Mouse (Mus musculus): Measurements from ENCODE around the gene Hipk3. TPM values are rescaled to one million over a fixed set of nuclear protein-coding genes. Genes with fewer than 3 reads are reported as not detected.

Hipk3 gene
- total RNA-seq, 1 experiment, result 11.1 TPM

DNA sequence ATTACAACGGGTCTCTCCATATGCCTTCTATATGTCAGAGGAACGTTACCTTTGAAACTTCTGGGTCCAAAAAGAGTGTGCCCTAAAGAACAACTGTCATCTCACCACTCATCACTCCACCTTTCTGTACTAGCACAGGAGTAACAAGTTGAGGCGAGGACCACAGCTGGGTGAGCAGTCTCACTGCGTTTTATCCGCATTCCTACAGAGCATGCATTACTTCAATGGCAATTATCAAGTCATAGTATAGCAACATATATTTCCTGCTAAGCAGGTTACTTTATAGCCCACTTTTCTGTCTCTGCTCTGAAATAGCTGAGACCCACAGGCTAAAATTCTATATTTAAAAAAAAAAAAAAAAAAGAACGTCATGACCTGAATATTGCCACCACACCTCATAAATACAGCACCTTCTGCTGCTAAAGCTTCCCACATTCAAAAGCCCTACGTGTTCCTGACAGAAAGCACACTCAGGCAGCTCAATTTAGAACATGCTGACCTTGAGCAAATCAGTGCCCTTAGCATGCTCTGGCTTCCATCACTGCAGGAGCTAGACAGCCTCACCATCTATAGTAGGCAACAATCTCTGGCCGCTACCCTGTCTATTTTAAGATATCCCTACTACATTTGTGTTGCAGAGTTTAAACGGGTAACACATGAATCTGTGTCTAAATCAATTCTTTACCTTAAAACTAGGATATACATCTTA is 27.2 kb downstream of the Hipk3 start:
- DNase-seq (ENCODE audit: low read depth, low spot score), result no peak
- in situ Hi-C loops (cut with MboI; ENCODE audit: low sequenced_read_pairs in 2 of 2, unreplicated experiment in 2 of 2), result no loop called here
- H3K36me3 ChIP-seq (ENCODE audit: control insufficient read depth, insufficient read depth, low read length, poor library complexity, severe bottlenecking), result no peaks in the 10 kb centered on the region
- H3K27ac ChIP-seq (ENCODE audit: insufficient read depth, low read depth, low read length, poor library complexity, severe bottlenecking), result no peak overlapping the region
- H3K4me3 ChIP-seq (ENCODE audit: insufficient read depth in 1 of 2, low read depth in 1 of 2, low read length in 2 of 2, poor library complexity in 1 of 2, severe bottlenecking in 1 of 2), result no peak overlapping the region
- no peaks in the 10 kb centered on the region for H3K4me1 ChIP-seq (ENCODE audit: control insufficient read depth in 2 of 2, insufficient read depth in 2 of 2, low read length in 2 of 2, poor library complexity in 1 of 2)
- no peak for TF ChIP-seq HCFC1 (IDR thresholded peaks at IDR 0.05; ENCODE audit: borderline replicate concordance, insufficient read depth, low read length)
- H3K9me3 ChIP-seq (ENCODE audit: control insufficient read depth, insufficient read depth, low read depth, low read length), result no peaks in the 10 kb centered on the region
- H3K9ac ChIP-seq (ENCODE audit: insufficient read depth, low read depth, low read length, poor library complexity, severe bottlenecking), result no peak overlapping the region

DNA sequence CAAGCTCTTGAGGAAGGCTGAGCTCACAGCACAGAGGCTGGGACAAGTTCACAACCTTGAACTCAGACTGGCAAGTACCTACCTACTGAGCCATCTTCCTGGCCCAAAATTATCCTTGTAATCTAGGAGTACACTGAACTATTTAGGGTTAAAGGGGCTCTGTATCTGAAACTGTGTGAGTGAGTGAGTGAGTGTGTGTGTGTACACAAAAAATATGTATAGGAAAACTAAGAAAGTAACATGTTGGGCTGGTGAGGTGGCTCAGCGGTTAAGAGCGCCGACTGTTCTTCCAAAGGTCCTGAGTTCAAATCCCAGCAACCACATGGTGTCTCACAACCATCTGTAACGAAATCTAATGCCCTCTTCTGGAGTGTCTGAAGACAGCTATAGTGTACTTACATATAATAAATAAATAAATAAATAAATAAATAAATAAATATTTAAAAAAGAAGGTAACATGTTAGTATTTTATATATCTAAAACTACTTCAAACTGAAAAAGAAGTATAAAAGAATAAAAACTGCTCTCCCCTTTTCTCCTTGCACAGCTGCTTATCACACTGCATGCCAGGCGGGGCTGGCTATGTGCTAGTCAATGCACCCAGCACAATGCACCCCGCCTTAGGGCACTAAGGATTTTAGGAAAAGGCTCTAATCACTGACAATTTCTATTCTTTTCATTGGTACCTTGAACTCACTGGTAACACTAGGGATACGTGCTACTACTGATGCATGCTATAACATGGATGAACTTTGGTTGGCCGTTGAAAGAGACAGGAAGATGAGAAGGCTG is 28.4 kb downstream of the Hipk3 start:
- Histone ChIP-seq H3K4me1 (ENCODE audit: control insufficient read depth in 2 of 2, insufficient read depth in 2 of 2, low read length in 2 of 2, poor library complexity in 1 of 2) (no peaks in the 10 kb centered on the region), H3K27ac (ENCODE audit: insufficient read depth, low read depth, low read length, poor library complexity, severe bottlenecking) (no peak overlapping the region), H3K36me3 (ENCODE audit: control insufficient read depth, insufficient read depth, low read length, poor library complexity, severe bottlenecking) (no peaks in the 10 kb centered on the region), H3K4me3 (ENCODE audit: insufficient read depth in 1 of 2, low read depth in 1 of 2, low read length in 2 of 2, poor library complexity in 1 of 2, severe bottlenecking in 1 of 2) (no peak overlapping the region), H3K9me3 (ENCODE audit: control insufficient read depth, insufficient read depth, low read depth, low read length) (no peaks in the 10 kb centered on the region), H3K9ac (ENCODE audit: insufficient read depth, low read depth, low read length, poor library complexity, severe bottlenecking) (no peak overlapping the region)
- no peak for DNase-seq (ENCODE audit: low read depth, low spot score)
- TF ChIP-seq ZNF384 (IDR thresholded peaks at IDR 0.05; ENCODE audit: low read depth, low read length) (no peak), CHD2 (IDR thresholded peaks at IDR 0.05; ENCODE audit: low read depth, low read length) (no peak), MAFK (IDR thresholded peaks at IDR 0.05; ENCODE audit: insufficient read depth, low read depth, low read length) (no peak), HCFC1 (IDR thresholded peaks at IDR 0.05; ENCODE audit: borderline replicate concordance, insufficient read depth, low read length) (no peak), ZC3H11A (IDR thresholded peaks at IDR 0.05; ENCODE audit: borderline replicate concordance, low read depth, low read length) (no peak)
- in situ Hi-C loops (cut with MboI; ENCODE audit: low sequenced_read_pairs in 2 of 2, unreplicated experiment in 2 of 2), result no loop called here

DNA sequence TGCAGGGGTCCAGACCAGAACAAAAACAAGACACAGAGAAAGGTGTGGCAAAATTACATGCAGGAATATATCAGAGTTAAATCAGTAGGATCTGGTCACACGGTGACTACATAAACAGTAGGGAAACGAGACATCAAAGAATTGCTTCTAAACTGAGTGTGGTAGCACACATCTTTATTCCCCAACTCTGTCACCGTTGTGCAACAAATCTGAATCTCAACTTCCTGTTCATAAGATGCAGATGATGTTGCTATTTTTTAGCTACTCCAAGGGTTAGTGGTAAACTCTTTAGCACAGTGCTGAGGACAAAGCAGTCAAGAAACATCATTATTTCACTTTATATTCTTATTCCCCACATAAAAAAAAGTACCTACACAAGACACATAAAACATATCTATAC is 34.2 kb downstream of the Hipk3 start:
- H3K9ac ChIP-seq (ENCODE audit: insufficient read depth, low read depth, low read length, poor library complexity, severe bottlenecking), result no peak overlapping the region
- no peak overlapping the region for H3K27ac ChIP-seq (ENCODE audit: insufficient read depth, low read depth, low read length, poor library complexity, severe bottlenecking)
- in situ Hi-C loops (cut with MboI; ENCODE audit: low sequenced_read_pairs in 2 of 2, unreplicated experiment in 2 of 2), result no loop called here
- no peaks in the 10 kb centered on the region for H3K4me1 ChIP-seq (ENCODE audit: control insufficient read depth in 2 of 2, insufficient read depth in 2 of 2, low read length in 2 of 2, poor library complexity in 1 of 2)
- no peak overlapping the region for H3K4me3 ChIP-seq (ENCODE audit: insufficient read depth in 1 of 2, low read depth in 1 of 2, low read length in 2 of 2, poor library complexity in 1 of 2, severe bottlenecking in 1 of 2)
- DNase-seq (ENCODE audit: low read depth, low spot score), result no peak
- H3K36me3 ChIP-seq (ENCODE audit: control insufficient read depth, insufficient read depth, low read length, poor library complexity, severe bottlenecking), result no peaks in the 10 kb centered on the region
- no peak for TF ChIP-seq ZC3H11A (IDR thresholded peaks at IDR 0.05; ENCODE audit: borderline replicate concordance, low read depth, low read length)
- no peak for TF ChIP-seq CHD2 (IDR thresholded peaks at IDR 0.05; ENCODE audit: low read depth, low read length)
- H3K9me3 ChIP-seq (ENCODE audit: control insufficient read depth, insufficient read depth, low read depth, low read length), result no peaks in the 10 kb centered on the region

DNA sequence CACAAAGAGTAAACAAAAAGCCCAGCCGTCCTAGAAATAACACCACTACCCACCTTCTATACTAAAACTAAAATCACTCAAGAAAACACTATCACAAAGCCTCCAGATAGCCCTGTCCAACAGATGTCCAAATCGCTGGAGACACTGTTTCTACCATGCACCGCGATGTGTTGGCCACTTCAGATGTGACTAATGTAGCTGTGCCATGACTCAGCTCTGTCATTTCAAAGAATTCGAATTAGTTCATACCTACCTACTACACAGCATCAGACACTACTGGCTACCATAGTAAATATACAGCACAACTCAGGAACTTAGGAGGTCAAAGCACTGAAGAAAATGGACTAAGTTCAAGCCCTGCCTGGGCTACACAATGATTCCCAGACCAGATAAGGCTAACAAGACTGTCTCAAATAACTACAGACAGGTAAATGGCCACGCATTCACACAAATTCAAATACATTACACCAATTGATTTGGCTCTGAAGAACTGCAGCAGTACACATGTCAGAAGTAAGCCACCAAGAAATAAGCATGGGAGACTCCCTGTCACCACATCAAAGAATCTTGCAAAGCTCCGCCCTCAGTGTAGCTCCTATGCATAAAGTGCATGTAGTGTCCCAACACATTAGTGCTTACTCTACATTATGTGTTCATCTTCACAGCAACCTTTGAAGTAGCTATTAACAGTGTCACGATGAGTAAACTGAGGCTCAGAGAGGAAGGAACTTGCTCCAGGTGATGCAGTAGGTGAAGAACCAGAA is 35.5 kb downstream of the Hipk3 start:
- no peak overlapping the region for H3K27ac ChIP-seq (ENCODE audit: insufficient read depth, low read depth, low read length, poor library complexity, severe bottlenecking)

More for the DNA sequence above, 35.5 kb downstream of the Hipk3 start:
- Histone ChIP-seq H3K9ac (ENCODE audit: insufficient read depth, low read depth, low read length, poor library complexity, severe bottlenecking) (no peak overlapping the region), H3K4me1 (ENCODE audit: control insufficient read depth in 2 of 2, insufficient read depth in 2 of 2, low read length in 2 of 2, poor library complexity in 1 of 2) (no peaks in the 10 kb centered on the region), H3K4me3 (ENCODE audit: insufficient read depth in 1 of 2, low read depth in 1 of 2, low read length in 2 of 2, poor library complexity in 1 of 2, severe bottlenecking in 1 of 2) (no peak overlapping the region), H3K9me3 (ENCODE audit: control insufficient read depth, insufficient read depth, low read depth, low read length) (no peaks in the 10 kb centered on the region), H3K36me3 (ENCODE audit: control insufficient read depth, insufficient read depth, low read length, poor library complexity, severe bottlenecking) (no peaks in the 10 kb centered on the region)
- DNase-seq (ENCODE audit: low read depth, low spot score), result no peak
- TF ChIP-seq ZNF384 (IDR thresholded peaks at IDR 0.05; ENCODE audit: low read depth, low read length), result no peak
- in situ Hi-C loops (cut with MboI; ENCODE audit: low sequenced_read_pairs in 2 of 2, unreplicated experiment in 2 of 2), result no loop called here

Data from ES-E14 (cell line).